Mouse (Mus musculus) C2C12 (cell line): ENCODE measurements around the gene Utp6.

Source experiments
- CTCF ChIP-seq: IDR thresholded peaks from one replicate; pipeline ENCODE4 v1.5.1; 2011; ENCODE audit not compliant: control insufficient read depth, insufficient read depth, insufficient read length
- MAX ChIP-seq: IDR thresholded peaks from one replicate; pipeline ENCODE4 v1.6.1; 2011; ENCODE audit warnings: mild to moderate bottlenecking, control low read depth
- MYOG ChIP-seq: IDR thresholded peaks from one replicate; pipeline ENCODE4 v1.6.1; 2011; ENCODE audit not compliant: control insufficient read depth, insufficient read length; ENCODE audit errors: extremely low read depth
- USF1 ChIP-seq: IDR thresholded peaks from one replicate; pipeline ENCODE4 v1.6.1; 2011; ENCODE audit warnings: low read depth, mild to moderate bottlenecking, control low read depth, moderate library complexity

GRCm38 (mm10) chr11:79890822-79891221, 71.4 kb downstream of the Utp6 start:
- TF ChIP-seq USF1 (no peak), CTCF (no peak), MAX (no peak), MYOG (no peak)
